Mouse (Mus musculus) telencephalon, adult 2 months (tissue): ENCODE results near the gene Otp.

Experiments
- DNase-seq: peaks from one replicate; pipeline ENCODE4 v3.0.0-alpha.2; 2011; ENCODE audit warnings: low read depth, low spot score

Gene Otp

DNA sequence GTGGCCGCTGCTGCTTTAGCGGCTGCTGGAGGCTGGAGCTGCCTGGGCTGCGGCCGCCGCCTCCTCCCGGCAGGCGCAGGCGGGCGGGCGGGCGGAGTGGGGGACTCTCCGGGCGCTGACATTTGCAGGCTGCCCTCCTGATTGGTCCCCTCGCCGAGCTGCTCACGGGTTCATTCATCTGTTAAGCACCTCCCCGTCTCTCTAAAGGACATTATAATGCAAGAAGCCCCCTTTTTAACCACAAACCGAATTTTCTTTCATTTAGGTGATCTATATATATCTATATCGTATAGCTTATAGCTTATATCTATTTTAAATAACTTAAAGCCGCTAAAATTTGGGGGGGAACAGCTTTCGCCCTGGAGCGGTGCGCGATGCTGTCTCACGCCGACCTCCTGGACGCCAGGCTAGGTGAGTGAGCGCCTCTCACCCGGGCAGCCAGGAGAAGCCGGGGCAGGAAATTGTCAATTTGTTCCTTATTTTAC is at the start of gene Otp:
TSS of gene Otp (plus strand) at position 207 of the 485 bp plus-strand sequence.
- DNase-seq: no peak

- no peak for DNase-seq
Measured at GRCm38 (mm10) chr13:94826389-94826788, 49.0 kb upstream of the Otp start.

GRCm38 (mm10) chr13:94826986-94827385 is 48.4 kb upstream of the Otp start:
- no peak for DNase-seq

DNA sequence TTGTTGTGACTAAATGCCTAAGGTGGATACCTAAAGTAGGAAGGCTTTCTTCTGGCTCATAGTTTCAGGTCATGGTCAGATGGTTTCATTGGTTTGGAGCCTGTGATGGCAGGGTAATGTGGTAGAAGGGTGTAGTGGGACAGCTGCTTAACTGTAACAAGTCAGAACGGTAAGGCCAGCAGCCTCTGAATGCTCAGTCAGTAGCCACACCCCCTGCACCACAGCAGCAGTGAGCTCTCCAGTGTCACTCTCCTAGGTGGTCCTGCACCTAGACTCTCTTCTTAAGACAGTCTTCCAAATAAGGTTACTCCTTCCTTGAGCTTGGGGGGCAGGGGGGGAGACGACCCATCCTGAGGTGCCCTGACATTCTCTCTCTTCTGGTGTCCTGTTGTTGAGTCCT is 47.6 kb upstream of the Otp start:
- DNase-seq: no peak

DNA sequence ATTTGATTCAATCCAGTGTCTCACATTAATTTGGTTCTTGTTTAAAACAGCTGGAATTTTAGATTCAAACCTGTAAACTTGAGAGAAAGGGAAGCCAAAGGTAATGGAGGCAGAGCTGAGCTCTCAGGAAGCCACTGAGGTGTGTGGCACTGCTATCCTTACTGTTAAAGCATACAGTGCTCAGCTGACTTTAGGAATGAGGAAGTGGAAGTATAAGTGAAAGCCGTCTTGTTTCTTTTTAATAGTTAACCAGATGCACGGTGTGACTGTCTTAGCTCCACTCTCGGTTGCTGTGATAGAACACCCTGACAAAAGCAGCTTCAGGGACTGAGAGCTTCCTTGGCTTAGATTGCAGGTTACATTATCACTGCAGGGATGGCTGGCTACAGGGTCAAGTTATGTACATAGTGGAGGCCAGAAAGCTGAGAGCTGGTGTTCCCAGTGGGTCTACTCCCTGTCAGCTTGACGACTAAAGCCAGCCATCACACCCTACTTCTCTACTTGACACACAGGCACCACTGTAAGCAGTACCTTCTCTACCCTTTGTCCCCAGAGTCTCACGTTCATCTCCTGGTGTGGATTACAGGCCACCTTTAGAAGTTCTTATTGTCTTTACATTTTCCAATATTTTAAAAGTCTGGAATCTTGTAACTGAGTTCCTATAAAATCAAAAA is 37.2 kb upstream of the Otp start:
- DNase-seq: no peak

- DNase-seq: no peak
Measured at GRCm38 (mm10) chr13:94838756-94839337, 36.6 kb upstream of the Otp start.

- no peak for DNase-seq
Measured at GRCm38 (mm10) chr13:94843236-94843635, 32.2 kb upstream of the Otp start.

DNA sequence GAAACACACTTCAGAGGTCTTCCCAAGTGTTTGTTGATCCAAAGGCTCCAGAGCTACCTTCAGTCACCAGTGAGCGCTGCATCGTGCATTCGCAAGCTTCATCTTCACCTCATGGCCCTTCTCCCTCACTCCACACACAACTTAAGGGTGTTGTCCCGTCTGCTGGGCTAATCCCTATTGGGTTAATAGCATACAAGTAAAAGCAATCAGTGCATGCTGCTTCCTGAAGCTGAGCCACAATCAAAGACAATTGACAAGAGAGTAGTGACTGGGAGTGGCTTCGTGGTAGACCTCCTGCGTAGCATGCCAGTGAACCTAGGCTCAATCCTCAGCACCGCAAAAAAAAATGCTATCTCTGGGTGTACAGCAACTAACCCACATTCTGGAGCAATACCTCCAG is 27.5 kb upstream of the Otp start:
- DNase-seq: no peak

DNA sequence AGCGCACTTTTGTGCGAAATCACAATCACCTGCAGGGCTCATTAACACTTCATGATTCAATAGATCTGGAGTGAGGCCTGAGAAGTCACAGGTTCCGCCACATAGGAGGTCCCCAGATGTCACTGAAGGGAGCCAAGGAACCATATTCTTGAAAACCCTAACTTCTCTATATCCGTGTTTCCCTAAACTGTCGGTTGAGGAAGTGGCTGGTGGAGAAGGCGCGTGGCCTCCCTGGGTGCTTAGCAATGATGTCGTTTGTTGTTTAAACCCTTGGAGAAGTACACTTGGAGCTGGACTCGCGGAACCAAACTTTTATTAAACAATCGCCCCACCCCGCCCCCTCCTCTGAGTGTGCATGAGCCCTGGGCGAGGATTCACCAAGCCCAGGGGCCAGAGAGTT is 26.1 kb upstream of the Otp start:
- no peak for DNase-seq

DNA sequence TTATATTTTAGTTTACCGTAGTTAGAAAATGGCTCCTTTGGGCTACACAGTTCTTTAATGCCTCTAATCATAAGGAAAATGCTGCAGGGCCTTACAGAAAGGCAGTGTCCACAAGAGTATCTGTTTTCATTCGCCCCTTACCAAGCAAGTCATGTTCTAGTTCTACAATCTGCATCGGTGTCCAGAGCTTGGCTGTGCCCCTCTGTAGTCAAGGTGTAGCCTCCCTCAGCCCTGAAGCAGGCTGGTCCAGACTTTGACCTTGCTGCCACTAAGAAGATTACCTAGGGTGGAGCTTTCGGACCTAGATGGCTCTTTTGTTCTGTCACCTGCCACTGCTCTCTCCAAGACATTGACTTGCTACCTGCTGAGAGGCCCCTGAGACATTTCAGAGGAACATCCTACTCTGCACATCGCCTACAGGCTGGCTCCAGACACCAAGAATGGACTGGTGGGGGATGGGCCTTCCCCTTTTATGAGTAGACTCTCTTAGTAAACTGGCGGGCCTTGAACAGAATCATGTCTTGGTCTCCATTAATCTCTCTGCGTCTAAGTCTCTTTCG is 17.3 kb upstream of the Otp start:
- DNase-seq: no peak

DNA sequence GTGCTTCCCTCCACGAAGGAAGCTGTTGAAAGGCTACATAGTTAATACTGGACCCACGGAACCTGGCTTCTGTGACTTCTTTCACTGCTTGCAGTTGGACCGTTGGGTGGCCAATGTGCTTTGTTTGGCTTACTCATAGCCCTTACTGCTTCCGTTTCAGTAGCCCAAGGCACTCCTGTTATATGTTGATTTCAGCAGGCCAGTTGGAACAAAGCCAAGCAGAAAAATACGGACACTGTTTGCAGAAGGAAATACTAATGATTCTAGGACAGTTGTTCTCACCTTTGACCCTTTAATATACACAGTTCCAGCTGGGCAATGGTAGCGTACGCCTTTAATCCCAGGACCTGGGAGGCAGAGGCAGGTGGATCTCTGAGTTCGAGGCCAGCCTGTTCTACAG is 16.1 kb upstream of the Otp start:
- no peak for DNase-seq

- no peak for DNase-seq
Measured at GRCm38 (mm10) chr13:94862491-94863230, 12.7 kb upstream of the Otp start.

GRCm38 (mm10) chr13:94866906-94867305 is 8.5 kb upstream of the Otp start:
- no peak for DNase-seq

- no peak for DNase-seq
Measured at GRCm38 (mm10) chr13:94867772-94868171, 7.6 kb upstream of the Otp start.

DNA sequence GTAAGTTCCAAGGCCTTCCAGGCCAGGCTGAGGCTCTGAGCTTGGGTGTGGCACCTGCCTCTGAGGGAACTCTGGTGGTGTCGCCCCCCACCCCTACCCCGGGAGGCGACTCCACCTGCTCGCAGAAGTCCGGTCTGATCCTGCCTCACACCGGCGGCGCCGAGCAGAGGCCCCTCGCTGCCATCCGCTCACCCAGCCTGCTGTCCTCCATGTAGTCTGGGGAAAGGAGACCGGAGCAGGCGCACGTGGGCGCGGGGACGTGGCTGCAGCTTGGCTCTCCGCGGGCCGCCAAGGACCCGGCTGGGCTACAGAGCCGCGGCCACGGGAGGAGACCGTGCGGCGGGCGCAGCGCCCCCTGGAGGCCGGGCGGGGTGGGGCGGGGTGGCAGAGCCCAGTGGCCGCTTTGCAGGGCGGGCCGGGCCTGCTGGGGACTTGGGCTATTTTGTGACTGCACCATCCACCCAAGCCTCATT is 6.9 kb upstream of the Otp start:
- no peak for DNase-seq

DNA sequence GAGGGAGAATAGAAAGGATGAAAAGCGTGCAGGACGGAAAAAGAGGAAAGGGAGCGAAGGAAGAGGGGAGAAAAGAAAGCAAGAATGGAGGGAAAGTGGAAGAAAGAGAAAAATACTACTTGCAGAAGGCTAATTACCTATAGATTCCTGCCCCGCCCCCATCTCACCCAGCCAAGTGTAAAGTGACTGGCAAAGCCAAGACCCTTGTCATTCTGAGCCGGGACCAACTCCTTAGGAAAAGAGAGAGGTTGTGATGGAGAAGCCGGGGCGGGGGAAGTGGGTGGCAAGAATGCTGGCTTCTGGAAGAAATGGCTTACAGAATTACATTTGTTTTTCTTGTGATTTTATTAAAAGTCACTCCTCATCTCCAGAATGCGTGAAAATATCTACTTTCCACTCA is 5.9 kb upstream of the Otp start:
- no peak for DNase-seq

DNA sequence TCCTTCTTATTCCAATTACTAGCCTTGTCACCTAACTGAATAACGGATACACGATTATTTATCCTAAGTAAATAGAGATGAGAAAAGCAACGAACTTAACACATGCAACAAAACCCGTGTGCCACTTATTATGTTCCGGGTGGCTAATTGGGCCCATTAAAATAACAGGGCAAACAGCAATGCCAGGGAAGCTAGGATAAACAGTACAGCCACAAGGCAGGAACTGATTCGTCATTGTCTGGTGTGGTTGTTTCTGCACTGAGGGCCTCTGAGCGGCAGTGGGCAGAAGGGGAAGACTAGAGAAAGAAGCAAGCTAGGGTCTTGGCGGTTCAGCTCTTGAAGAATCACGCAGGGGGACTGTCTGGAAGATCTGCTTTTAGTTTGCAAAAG is 5.3 kb upstream of the Otp start:
- DNase-seq: no peak

- DNase-seq: no peak
Measured at GRCm38 (mm10) chr13:94870461-94871186, 4.8 kb upstream of the Otp start.

DNA sequence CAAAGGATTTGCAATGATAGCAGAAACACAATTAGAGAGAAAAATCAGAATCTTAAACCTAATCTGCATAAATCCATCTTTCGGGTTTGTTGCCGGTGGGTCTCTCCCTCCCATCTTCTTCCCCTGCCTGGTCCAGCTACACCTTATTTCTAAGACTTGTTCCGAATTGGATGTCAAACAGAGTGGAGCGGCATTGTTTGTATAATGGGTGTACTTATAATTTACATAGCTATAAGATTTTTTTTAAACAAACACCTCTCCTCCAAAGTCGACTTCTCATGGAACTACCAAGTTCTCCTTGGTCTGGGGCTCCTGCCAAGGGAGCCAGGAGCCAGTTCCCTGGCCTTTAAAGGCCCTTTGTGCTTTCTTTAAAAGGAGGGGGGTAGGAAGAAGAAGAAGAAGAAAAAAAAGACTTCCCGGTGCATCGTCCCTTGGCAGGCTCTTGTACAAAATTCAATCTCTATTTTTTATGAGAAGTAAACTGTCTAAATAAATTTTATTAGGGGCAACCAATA is 3.5 kb upstream of the Otp start:
- DNase-seq: no peak

GRCm38 (mm10) chr13:94872439-94872838 is 3.0 kb upstream of the Otp start:
- DNase-seq: no peak
